Mouse (Mus musculus): Measurements from ENCODE around the gene Ppp2r5e. TPM values are rescaled to one million over a fixed set of nuclear protein-coding genes. Genes with fewer than 3 reads are reported as not detected.

Gene Ppp2r5e
- polyA plus RNA-seq, 1 experiment from 2014 or later = 10.1 TPM

DNA sequence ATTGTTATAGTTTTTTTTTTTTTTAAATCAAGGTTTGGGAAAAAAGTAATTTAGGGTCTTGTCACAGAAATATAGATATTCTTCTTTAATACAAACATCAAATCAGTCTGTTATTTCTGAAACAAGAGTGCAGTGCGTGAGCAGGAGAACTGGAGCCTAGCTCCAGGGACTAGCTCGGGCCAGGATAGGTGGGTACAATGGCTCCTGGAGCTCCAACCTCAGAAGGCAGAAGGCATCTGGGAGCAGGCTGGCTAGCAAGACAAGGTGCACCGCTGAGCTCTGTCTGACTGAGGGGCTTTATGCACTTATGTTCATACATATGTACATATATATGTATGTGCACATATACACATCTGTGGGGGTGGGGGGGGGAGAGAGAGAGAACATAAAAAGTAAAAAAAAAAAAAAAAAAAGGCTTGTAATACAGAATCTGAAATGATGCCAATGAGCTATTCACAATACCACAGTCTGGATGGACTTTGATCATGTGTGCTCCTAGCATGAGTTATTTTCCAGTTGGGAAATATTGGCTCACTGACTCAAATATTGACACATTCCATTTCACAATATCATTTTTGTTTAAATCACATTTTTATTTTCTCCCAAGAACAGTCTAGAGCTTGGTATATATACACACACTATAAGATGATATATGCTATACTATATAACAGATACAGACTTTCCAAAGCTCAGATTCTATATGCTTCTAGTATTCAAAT is 109.3 kb downstream of the Ppp2r5e start:
- Histone ChIP-seq H3K4me2 (replicated peaks; ENCODE audit: low read depth, low read length) (no peak overlapping the region), H3K36me3 (ENCODE audit: insufficient read depth, low read length) (0 out of 2 replicates have a peak, but pooled peaks cover 4% of the 10 kb centered on the region), H3K4me1 (ENCODE audit: insufficient read depth, low read length) (no peaks in the 10 kb centered on the region), H3K9ac (replicated peaks; ENCODE audit: low read length) (no peak overlapping the region), H3K4me3 (ENCODE audit: low read length) (no peak overlapping the region), H3K27me3 (ENCODE audit: insufficient read depth, low read length) (no peaks in the 10 kb centered on the region), H3K27ac (ENCODE audit: low read length) (no peak overlapping the region), H3K9me3 (ENCODE audit: low read length) (no peaks in the 10 kb centered on the region)
- whole genome bisulfite sequencing = 95% methylated on average over 3 of the region's 3 CpGs
- ATAC-seq (ENCODE audit: low FRiP score, low TSS enrichment) = no peak

DNA sequence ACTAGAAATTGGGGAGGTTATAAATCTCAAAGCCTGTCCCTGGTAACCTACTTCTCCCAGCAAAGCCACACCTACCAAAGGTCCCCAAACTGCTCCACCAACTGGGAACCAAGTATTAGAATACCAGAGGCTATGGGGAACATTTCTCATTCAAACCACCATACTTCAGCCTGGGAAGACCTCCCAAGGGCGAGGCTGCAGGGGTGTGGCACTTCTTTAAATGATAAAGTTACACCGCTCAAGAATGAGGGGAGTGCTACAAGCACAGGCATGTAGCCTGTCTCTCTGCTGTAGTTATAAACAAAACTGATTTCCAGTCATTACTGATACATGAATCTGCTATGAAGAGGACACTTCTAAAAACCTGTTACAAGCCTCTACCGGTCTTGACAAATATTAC is 113.3 kb downstream of the Ppp2r5e start:
- 93% methylated on average over 3 of the region's 3 CpGs for WGBS
- Histone ChIP-seq H3K27me3 (ENCODE audit: insufficient read depth, low read length) (no peaks in the 10 kb centered on the region), H3K4me1 (ENCODE audit: insufficient read depth, low read length) (no peaks in the 10 kb centered on the region), H3K9ac (replicated peaks; ENCODE audit: low read length) (no peak overlapping the region), H3K9me3 (ENCODE audit: low read length) (no peaks in the 10 kb centered on the region), H3K4me3 (ENCODE audit: low read length) (no peak overlapping the region), H3K36me3 (ENCODE audit: insufficient read depth, low read length) (peaks cover 5% of the 10 kb centered on the region; the same call in 1 of the 2 replicates), H3K27ac (ENCODE audit: low read length) (no peak overlapping the region), H3K4me2 (replicated peaks; ENCODE audit: low read depth, low read length) (no peak overlapping the region)
- ATAC-seq (ENCODE audit: low FRiP score, low TSS enrichment) = no peak

DNA sequence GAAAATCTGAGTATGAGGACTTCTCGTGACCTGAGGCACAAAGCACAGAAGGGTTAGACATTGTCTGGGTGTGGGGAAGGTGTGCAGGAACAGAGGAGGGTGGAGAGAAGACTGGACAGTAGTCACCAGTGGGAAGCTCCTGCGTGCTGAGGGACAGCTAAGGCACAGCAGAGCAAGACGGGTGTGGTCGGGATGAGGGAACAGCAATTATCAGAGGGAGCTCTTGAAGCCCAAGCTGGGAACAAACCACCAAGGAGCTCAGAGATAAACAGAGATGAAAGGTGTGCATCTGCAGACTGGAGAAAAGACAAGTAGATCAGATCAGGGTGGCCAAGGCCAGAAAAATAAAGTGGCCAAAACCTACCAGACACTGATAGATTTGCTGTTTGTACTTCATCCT is 114.0 kb downstream of the Ppp2r5e start:
- H3K4me2 ChIP-seq (replicated peaks; ENCODE audit: low read depth, low read length) = no peak overlapping the region
- no peaks in the 10 kb centered on the region for H3K9me3 ChIP-seq (ENCODE audit: low read length)
- no peak overlapping the region for H3K9ac ChIP-seq (replicated peaks; ENCODE audit: low read length)
- WGBS = 94% methylated on average over 4 of the region's 4 CpGs
- peaks cover 8% of the 10 kb centered on the region; the same call in 1 of the 2 replicates for H3K36me3 ChIP-seq (ENCODE audit: insufficient read depth, low read length)
- H3K27me3 ChIP-seq (ENCODE audit: insufficient read depth, low read length) = no peaks in the 10 kb centered on the region
- no peak for ATAC-seq (ENCODE audit: low FRiP score, low TSS enrichment)
- H3K4me3 ChIP-seq (ENCODE audit: low read length) = no peak overlapping the region
- H3K27ac ChIP-seq (ENCODE audit: low read length) = no peak overlapping the region
- no peaks in the 10 kb centered on the region for H3K4me1 ChIP-seq (ENCODE audit: insufficient read depth, low read length)

DNA sequence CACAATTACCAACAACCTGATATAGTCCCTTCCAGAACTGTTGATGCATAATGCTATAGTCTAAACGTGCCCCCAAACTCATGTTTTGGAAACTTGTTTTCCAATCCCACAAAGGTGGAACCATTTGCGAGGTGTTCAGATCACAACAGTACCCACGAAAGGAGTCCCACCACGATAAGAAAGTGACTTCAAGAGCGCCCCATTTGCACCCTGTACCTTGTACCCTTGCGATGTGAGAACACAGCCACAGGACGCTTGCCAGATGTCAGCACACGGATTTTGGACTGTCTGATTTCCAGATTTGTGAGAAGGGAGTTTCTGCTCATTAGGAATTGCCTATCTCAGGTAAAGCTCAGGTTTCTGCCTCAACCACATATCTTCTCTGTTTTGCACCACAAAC is 116.0 kb downstream of the Ppp2r5e start:
- Histone ChIP-seq H3K36me3 (ENCODE audit: insufficient read depth, low read length) (peaks cover 8% of the 10 kb centered on the region; the same call in 1 of the 2 replicates), H3K27ac (ENCODE audit: low read length) (no peak overlapping the region), H3K9me3 (ENCODE audit: low read length) (no peaks in the 10 kb centered on the region), H3K4me1 (ENCODE audit: insufficient read depth, low read length) (no peaks in the 10 kb centered on the region), H3K4me3 (ENCODE audit: low read length) (no peak overlapping the region), H3K27me3 (ENCODE audit: insufficient read depth, low read length) (no peaks in the 10 kb centered on the region), H3K4me2 (replicated peaks; ENCODE audit: low read depth, low read length) (no peak overlapping the region), H3K9ac (replicated peaks; ENCODE audit: low read length) (no peak overlapping the region)
- 90% methylated on average over 8 of the region's 8 CpGs for WGBS
- ATAC-seq (ENCODE audit: low FRiP score, low TSS enrichment) = no peak

DNA sequence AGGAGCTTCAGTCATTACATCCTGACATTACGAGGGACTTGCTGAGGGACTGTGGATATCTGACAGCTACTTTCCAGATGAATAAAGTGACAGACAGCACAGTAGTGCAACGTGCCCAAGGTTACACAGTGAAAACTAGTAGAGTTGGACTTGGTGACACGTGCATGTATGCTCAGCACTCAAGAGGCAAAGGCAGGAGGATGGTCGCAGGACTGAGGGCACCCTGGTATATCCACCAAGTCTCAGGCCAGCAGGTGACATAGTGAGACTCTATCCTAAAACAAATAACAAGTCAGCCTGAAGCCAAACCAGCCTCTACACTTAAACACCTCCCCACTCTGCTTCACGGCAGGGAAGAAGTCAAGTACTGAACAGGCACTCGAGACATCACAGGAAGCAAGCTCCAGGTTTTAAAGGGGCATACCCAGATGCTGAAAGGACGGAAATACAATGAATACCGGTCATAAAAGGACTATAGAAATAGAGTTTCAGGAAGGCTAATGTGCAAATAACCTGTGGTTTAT is 116.6 kb downstream of the Ppp2r5e start:
- Histone ChIP-seq H3K27me3 (ENCODE audit: insufficient read depth, low read length) (no peaks in the 10 kb centered on the region), H3K27ac (ENCODE audit: low read length) (no peak overlapping the region), H3K36me3 (ENCODE audit: insufficient read depth, low read length) (peaks cover 8% of the 10 kb centered on the region; the same call in 1 of the 2 replicates), H3K4me2 (replicated peaks; ENCODE audit: low read depth, low read length) (no peak overlapping the region), H3K4me1 (ENCODE audit: insufficient read depth, low read length) (0 out of 2 replicates have a peak, but pooled peaks cover 1% of the 10 kb centered on the region), H3K9me3 (ENCODE audit: low read length) (no peaks in the 10 kb centered on the region), H3K4me3 (ENCODE audit: low read length) (no peak overlapping the region), H3K9ac (replicated peaks; ENCODE audit: low read length) (no peak overlapping the region)
- WGBS = 82% methylated on average over 8 of the region's 8 CpGs
- no peak for ATAC-seq (ENCODE audit: low FRiP score, low TSS enrichment)

DNA sequence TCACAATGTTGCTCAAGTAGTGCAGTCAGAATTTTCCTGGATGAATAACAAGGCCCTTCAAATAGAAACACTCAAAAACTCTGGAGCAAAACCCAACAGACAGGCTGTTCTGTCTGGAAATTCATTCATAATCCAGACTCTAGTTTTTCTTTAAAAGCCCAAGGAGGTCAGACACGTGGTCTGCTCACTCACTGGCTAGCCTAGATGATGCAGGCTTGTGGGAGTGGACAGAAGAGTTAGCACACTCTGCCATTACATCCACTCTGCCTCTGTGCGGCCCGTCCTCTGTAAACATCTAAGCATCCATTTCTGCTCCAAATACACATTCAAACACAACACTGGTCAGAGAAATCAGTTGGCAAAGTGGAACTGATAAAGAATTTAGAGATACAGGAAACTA is 117.4 kb downstream of the Ppp2r5e start:
- Histone ChIP-seq H3K36me3 (ENCODE audit: insufficient read depth, low read length) (peaks cover 8% of the 10 kb centered on the region; the same call in 1 of the 2 replicates), H3K9me3 (ENCODE audit: low read length) (no peaks in the 10 kb centered on the region), H3K4me1 (ENCODE audit: insufficient read depth, low read length) (peaks cover 10% of the 10 kb centered on the region; the same call in 1 of the 2 replicates), H3K4me3 (ENCODE audit: low read length) (no peak overlapping the region), H3K27ac (ENCODE audit: low read length) (no peak overlapping the region), H3K27me3 (ENCODE audit: insufficient read depth, low read length) (no peaks in the 10 kb centered on the region), H3K4me2 (replicated peaks; ENCODE audit: low read depth, low read length) (no peak overlapping the region), H3K9ac (replicated peaks; ENCODE audit: low read length) (no peak overlapping the region)
- ATAC-seq (ENCODE audit: low FRiP score, low TSS enrichment) = no peak
- WGBS = 84% methylated on average over 3 of the region's 3 CpGs

DNA sequence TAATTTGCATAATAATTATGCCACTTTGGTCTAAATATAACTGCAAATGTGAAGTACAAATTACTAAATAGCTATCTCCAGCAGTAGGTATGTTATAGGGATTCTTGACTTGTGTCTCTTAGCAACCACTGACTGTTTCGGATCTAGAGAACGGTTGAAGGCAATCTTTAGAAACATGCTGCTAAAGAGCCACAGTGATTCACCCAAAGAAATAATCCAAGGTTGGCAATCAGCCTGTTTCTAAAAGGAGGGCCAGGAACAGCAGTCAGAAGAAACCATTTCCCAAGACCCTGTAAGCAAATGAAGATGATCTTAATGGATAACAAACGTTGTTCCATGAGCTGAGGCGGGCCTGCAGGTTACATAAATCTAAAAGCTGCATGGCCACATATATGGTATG is 117.9 kb downstream of the Ppp2r5e start:
- Histone ChIP-seq H3K36me3 (ENCODE audit: insufficient read depth, low read length) (peaks cover 8% of the 10 kb centered on the region; the same call in 1 of the 2 replicates), H3K4me1 (ENCODE audit: insufficient read depth, low read length) (peaks cover 13% of the 10 kb centered on the region; the same call in 1 of the 2 replicates), H3K9ac (replicated peaks; ENCODE audit: low read length) (no peak overlapping the region), H3K4me2 (replicated peaks; ENCODE audit: low read depth, low read length) (no peak overlapping the region), H3K4me3 (ENCODE audit: low read length) (no peak overlapping the region), H3K27me3 (ENCODE audit: insufficient read depth, low read length) (no peaks in the 10 kb centered on the region), H3K27ac (ENCODE audit: low read length) (no peak overlapping the region), H3K9me3 (ENCODE audit: low read length) (no peaks in the 10 kb centered on the region)
- WGBS = 78% methylated on average over 4 of the region's 4 CpGs
- ATAC-seq (ENCODE audit: low FRiP score, low TSS enrichment) = no peak

DNA sequence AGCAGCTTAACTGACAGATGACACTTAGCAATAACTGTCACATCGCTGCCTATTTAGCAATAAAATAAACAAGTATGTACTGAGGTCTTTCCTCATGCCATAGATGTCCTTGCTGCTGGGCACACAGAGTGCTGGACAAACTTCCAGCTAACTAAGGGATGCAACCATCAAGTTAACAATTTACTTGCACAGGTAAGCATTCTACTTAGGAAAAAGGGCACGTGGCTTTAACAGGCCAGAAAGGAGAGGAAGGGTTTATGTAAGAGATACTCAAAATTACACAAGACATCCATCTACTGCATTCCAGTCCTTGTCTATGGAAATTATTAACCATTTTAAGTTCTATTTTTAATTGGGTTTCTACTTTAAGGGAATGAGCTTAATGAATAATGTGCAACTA is 123.0 kb downstream of the Ppp2r5e start:
- Histone ChIP-seq H3K36me3 (ENCODE audit: insufficient read depth, low read length) (peaks cover 8% of the 10 kb centered on the region; the same call in 1 of the 2 replicates), H3K4me1 (ENCODE audit: insufficient read depth, low read length) (peaks cover 20% of the 10 kb centered on the region; the same call in 1 of the 2 replicates), H3K27ac (ENCODE audit: low read length) (peak overlapping the region; percentile 11; the same call in 1 of the 2 replicates), H3K27me3 (ENCODE audit: insufficient read depth, low read length) (no peaks in the 10 kb centered on the region), H3K4me3 (ENCODE audit: low read length) (no peak overlapping the region), H3K9me3 (ENCODE audit: low read length) (no peaks in the 10 kb centered on the region), H3K9ac (replicated peaks; ENCODE audit: low read length) (no peak overlapping the region), H3K4me2 (replicated peaks; ENCODE audit: low read depth, low read length) (no peak overlapping the region)
- ATAC-seq (ENCODE audit: low FRiP score, low TSS enrichment) = peak; percentile 74; the same call in 1 of the 2 replicates
- 84% methylated on average over 2 of the region's 2 CpGs for WGBS

DNA sequence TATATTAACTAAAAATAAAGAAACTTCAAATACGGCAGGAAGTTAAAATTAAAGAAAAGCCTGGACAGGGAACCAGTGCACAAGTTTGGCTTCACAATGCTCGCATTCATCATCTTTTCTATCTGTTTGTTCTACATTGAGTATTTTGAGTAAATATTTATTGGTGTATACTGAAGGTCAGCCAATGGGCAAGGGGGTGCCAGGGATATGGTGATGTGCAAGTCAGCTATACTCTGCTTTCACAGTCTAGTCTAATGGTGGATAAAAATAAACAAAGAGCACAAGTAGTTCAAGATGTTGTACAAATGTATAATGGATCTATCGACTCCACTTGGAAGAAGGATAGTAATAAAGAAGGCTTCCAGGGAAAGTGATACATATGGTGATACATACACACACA is 123.9 kb downstream of the Ppp2r5e start:
- no peak overlapping the region for H3K9ac ChIP-seq (replicated peaks; ENCODE audit: low read length)
- no peak for ATAC-seq (ENCODE audit: low FRiP score, low TSS enrichment)
- 90% methylated on average over 3 of the region's 3 CpGs for WGBS
- no peak overlapping the region for H3K4me3 ChIP-seq (ENCODE audit: low read length)
- no peaks in the 10 kb centered on the region for H3K27me3 ChIP-seq (ENCODE audit: insufficient read depth, low read length)
- no peak overlapping the region for H3K27ac ChIP-seq (ENCODE audit: low read length)
- H3K4me2 ChIP-seq (replicated peaks; ENCODE audit: low read depth, low read length) = no peak overlapping the region
- H3K4me1 ChIP-seq (ENCODE audit: insufficient read depth, low read length) = peaks cover 20% of the 10 kb centered on the region; the same call in 1 of the 2 replicates
- peaks cover 7% of the 10 kb centered on the region; the same call in 1 of the 2 replicates for H3K36me3 ChIP-seq (ENCODE audit: insufficient read depth, low read length)
- H3K9me3 ChIP-seq (ENCODE audit: low read length) = no peaks in the 10 kb centered on the region

DNA sequence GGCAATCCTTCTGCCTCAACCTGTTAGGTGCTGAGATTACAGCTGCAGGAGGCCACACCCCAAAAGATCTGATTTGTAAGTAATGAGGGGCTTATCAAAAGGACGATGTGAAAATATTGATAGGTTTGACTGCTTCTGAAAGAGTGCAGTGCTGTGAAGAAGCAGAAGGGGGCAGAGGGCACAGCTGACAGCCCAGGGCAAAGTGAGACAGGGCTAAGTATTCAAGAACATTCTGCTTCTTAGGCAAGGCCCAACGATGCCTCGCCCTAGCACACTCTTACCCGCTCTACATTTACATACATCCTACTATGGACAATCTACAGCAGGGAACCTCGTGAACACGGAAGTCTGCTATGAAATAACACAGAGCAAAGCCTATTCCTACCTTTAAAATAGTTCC is 128.2 kb downstream of the Ppp2r5e start:
- Histone ChIP-seq H3K9me3 (ENCODE audit: low read length) (no peaks in the 10 kb centered on the region), H3K27ac (ENCODE audit: low read length) (no peak overlapping the region), H3K9ac (replicated peaks; ENCODE audit: low read length) (no peak overlapping the region), H3K27me3 (ENCODE audit: insufficient read depth, low read length) (no peaks in the 10 kb centered on the region), H3K4me1 (ENCODE audit: insufficient read depth, low read length) (0 out of 2 replicates have a peak, but pooled peaks cover 7% of the 10 kb centered on the region), H3K4me3 (ENCODE audit: low read length) (no peak overlapping the region), H3K36me3 (ENCODE audit: insufficient read depth, low read length) (peaks cover 31% of the 10 kb centered on the region), H3K4me2 (replicated peaks; ENCODE audit: low read depth, low read length) (no peak overlapping the region)
- WGBS = 94% methylated on average over 6 of the region's 6 CpGs
- no peak for ATAC-seq (ENCODE audit: low FRiP score, low TSS enrichment)
